Mouse (Mus musculus) liver, postnatal 0 days (tissue): ENCODE data around the gene Angpt4.

Experiments
- CTCF ChIP-seq: sonication (generic); IDR thresholded peaks from 2 replicates; pipeline ENCODE4 v1.5.1; 2016; ENCODE audit warnings: antibody characterized with exemption, low read depth
- EP300 ChIP-seq: IDR thresholded peaks from 2 replicates; pipeline ENCODE4 v1.6.1; 2016; ENCODE audit warnings: antibody characterized with exemption, low read depth, mild to moderate bottlenecking

DNA sequence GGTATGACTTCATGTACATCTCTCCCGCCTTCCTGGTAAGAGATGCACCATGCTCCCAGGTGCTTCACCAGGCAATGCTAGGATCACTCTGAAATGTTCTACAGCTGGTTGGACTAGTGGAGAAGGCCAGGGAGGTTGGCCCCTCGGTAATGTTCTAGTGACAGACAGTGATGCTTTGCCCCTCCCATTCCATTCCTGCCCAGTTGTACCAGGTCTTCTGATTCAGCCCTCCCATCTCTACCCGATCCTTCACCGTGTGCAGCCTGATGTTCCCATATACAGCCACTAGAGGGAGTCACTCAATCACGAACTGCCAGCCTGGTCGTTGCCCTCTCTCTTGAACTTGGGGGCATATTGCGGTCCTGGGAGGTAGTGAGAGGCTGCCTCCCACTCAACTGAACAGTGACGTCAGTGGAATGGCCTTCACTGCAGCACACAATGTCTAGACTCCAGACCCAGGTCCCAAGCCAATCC lies 35.0 kb upstream of the Angpt4 start:
- TF ChIP-seq CTCF (peak; percentile 91), EP300 (no peak)
